Comparison of ENCODE assay signal across 15 mouse cellular contexts in genomic region chr7:46628375-46628975, GRCm38 (mm10). TPM values are rescaled to one million over a fixed set of nuclear protein-coding genes. Genes with fewer than 3 reads are reported as not detected.
DNase-seq lines count a peak whose midpoint lies in the region; ATAC-seq lines count a peak whose summit lies in the region.
"Had no signal": no experiment of that assay in that cellular context is flagged by ENCODE, and none has a peak within 500 bp of the region (broad histone marks: within the 10 kb centered on the region; RNA-seq: fewer than 3 reads in every experiment).

No protein-coding gene starts in this region.

- H3K4me2 ChIP-seq in heart, embryonic 16.5 days (ENCODE audit: low read depth, low read length) = peak overlapping the region; percentile 20
- H3K4me2 ChIP-seq: kidney, embryonic 15.5 days; limb, embryonic 13.5 days had no signal

- H3K27ac ChIP-seq in heart, embryonic 16.5 days (ENCODE audit: low read length) = peak overlapping the region; percentile 43
- H3K27ac ChIP-seq in heart, embryonic 10.5 days = no peak overlapping the region
- H3K27ac ChIP-seq: kidney, embryonic 15.5 days; limb, embryonic 13.5 days had no signal

- DNase-seq in adrenal gland, adult 2 months = peak; percentile 85
- DNase-seq in adrenal gland, postnatal 4 days (ENCODE audit: low spot score in 2 of 2) = no peak
- no peak for DNase-seq in heart, embryonic 10.5 days (ENCODE audit: low spot score)
- DNase-seq in lung, postnatal 4 days = peak; percentile 14 to 28
- no peak for DNase-seq in lung, postnatal 36 days
- peak; percentile 87 for DNase-seq in brain, adult 2 months (ENCODE audit: low read depth, low spot score)
- DNase-seq in right cerebral cortex, postnatal 36 days (ENCODE audit: low spot score in 2 of 2) = no peak
- DNase-seq: cerebellum, adult 11-12 months; layer of hippocampus, adult 9-11 months; thymus, postnatal 14 days had no signal

- H3K27me3 ChIP-seq in heart, embryonic 16.5 days (ENCODE audit: control insufficient read depth, insufficient read depth, low read length) = no peaks in the 10 kb centered on the region
- H3K27me3 ChIP-seq in heart, embryonic 10.5 days (ENCODE audit: insufficient read depth, poor library complexity, severe bottlenecking) = no peaks in the 10 kb centered on the region
- H3K27me3 ChIP-seq: kidney, embryonic 15.5 days; limb, embryonic 13.5 days had no signal

- no peaks in the 10 kb centered on the region for H3K9me3 ChIP-seq in heart, embryonic 16.5 days (replicated peaks; ENCODE audit: control insufficient read depth, low read length)
- H3K9me3 ChIP-seq in heart, embryonic 10.5 days = no peaks in the 10 kb centered on the region
- H3K9me3 ChIP-seq: kidney, embryonic 15.5 days; limb, embryonic 13.5 days had no signal

- no peak overlapping the region for H3K4me3 ChIP-seq in heart, embryonic 16.5 days (ENCODE audit: low read length)
- H3K4me3 ChIP-seq in heart, embryonic 10.5 days = no peak overlapping the region
- H3K4me3 ChIP-seq: kidney, embryonic 15.5 days; limb, embryonic 13.5 days had no signal

- 34% methylated on average over 8 of the region's 8 CpGs for WGBS in heart, embryonic 16.5 days
- WGBS in heart, embryonic 10.5 days = 66% methylated on average over 8 of the region's 8 CpGs

- H3K36me3 ChIP-seq in heart, embryonic 16.5 days (ENCODE audit: control insufficient read depth, insufficient read depth) = 0 out of 2 replicates have a peak, but pooled peaks cover 3% of the 10 kb centered on the region
- peaks cover 12% of the 10 kb centered on the region; the same call in 1 of the 2 replicates for H3K36me3 ChIP-seq in heart, embryonic 10.5 days

- ATAC-seq in heart, embryonic 16.5 days (replicated peaks; ENCODE audit: extremely low read depth, insufficient read depth, low FRiP score) = peak; percentile 60; the same call in 1 of the 2 replicates
- ATAC-seq: activated CD4-positive, CD25-positive, alpha-beta regulatory T cell, adult 4 months had no signal

- H3K4me1 ChIP-seq in heart, embryonic 16.5 days (ENCODE audit: control insufficient read depth, insufficient read depth, low read length) = peaks cover 9% of the 10 kb centered on the region
- H3K4me1 ChIP-seq in heart, embryonic 10.5 days = no peaks in the 10 kb centered on the region
- H3K4me1 ChIP-seq: kidney, embryonic 15.5 days; limb, embryonic 13.5 days had no signal

- H3K9ac ChIP-seq in heart, embryonic 16.5 days (ENCODE audit: low read length) = no peak overlapping the region; the same call in 1 of the 2 replicates
- H3K9ac ChIP-seq: kidney, embryonic 15.5 days; limb, embryonic 13.5 days had no signal

RNA-seq across cellular contexts. Expression of gene Sergef, which starts 11.1 kb away (rescaled TPM):
- total RNA-seq in adrenal gland, adult 2 months (2021) = 10 to 100 TPM; 18.4 to 28.4 TPM
- polyA plus RNA-seq in adrenal gland, adult 2 months (2012; rRNA removed) = 17.4 and 19.2 TPM in 2 replicates
- 10 to 100 TPM; 19.0 to 26.5 TPM for total RNA-seq in adrenal gland, postnatal 4 days (2021)
- polyA plus RNA-seq in heart, embryonic 16.5 days (2015; fragmentation: Nextera tagmentation; extraction: Ambion mirVana) = 11.0 and 11.4 TPM in 2 replicates
- polyA plus RNA-seq in heart, embryonic 10.5 days (2016; fragmentation: Nextera tagmentation; extraction: Ambion mirVana) = 12.0 and 12.5 TPM in 2 replicates

RNA-seq across cellular contexts. Expression of gene Tph1, which starts 43.9 kb away (rescaled TPM):
- not detected for total RNA-seq in adrenal gland, adult 2 months (2021)
- polyA plus RNA-seq in adrenal gland, adult 2 months (2012; rRNA removed) = not detected in 2 replicates
- total RNA-seq in adrenal gland, postnatal 4 days (2021) = under 1 TPM; 0.37 to 0.73 TPM
- 0.61 and 1.1 TPM in 2 replicates for polyA plus RNA-seq in heart, embryonic 16.5 days (2015; fragmentation: Nextera tagmentation; extraction: Ambion mirVana)
- polyA plus RNA-seq in heart, embryonic 10.5 days (2016; fragmentation: Nextera tagmentation; extraction: Ambion mirVana) = 0.19 TPM in 1 of 2 replicates, not detected in the other
- total RNA-seq: hematopoietic stem cell, adult 5-6 weeks had no signal

Comparison
In these comparisons a context has a peak if more than half of its experiments do, and no peak if none do; other contexts are left out.
1. DNase-seq: peak in adrenal gland, adult 2 months (single experiment), lung, postnatal 4 days (2 of 2) and brain, adult 2 months (single experiment); none in adrenal gland, postnatal 4 days (0 of 2), heart, embryonic 10.5 days (single experiment), lung, postnatal 36 days (single experiment) and right cerebral cortex, postnatal 36 days (0 of 2).